Mouse (Mus musculus) midbrain, embryonic 12.5 days (tissue): ENCODE data around the gene Ptprg. TPM values are rescaled to one million over a fixed set of nuclear protein-coding genes. Genes with fewer than 3 reads are reported as not detected.

Experiments used
- ATAC-seq: fragments of 200-750 bp; cut with Nextera tagmentation; 2 replicates; pipeline ENCODE4 v1.8.0; 2017; ENCODE audit warnings: low read depth, moderate TSS enrichment, moderate library complexity; ENCODE audit not compliant: low FRiP score
- H3K27ac ChIP-seq: fragments of 300-500 bp; sonication (generic); replicated peaks from 2 replicates; pipeline ENCODE4 v1.5.1; 2016; ENCODE audit warnings: mild to moderate bottlenecking
- H3K27me3 ChIP-seq: fragments of 300-500 bp; sonication (generic); 2 replicates; pipeline ENCODE4 v1.6.1; 2016; ENCODE audit warnings: mild to moderate bottlenecking
- H3K36me3 ChIP-seq: fragments of 300-500 bp; sonication (generic); 2 replicates; pipeline ENCODE4 v1.6.1; 2016
- H3K4me1 ChIP-seq: fragments of 300-500 bp; sonication (generic); 2 replicates; pipeline ENCODE4 v1.6.1; 2016
- H3K4me2 ChIP-seq: fragments of 300-500 bp; sonication (generic); replicated peaks from 2 replicates; pipeline ENCODE4 v1.6.1; 2016; ENCODE audit warnings: mild to moderate bottlenecking, moderate library complexity
- H3K4me3 ChIP-seq: fragments of 300-500 bp; sonication (generic); 2 replicates; pipeline ENCODE4 v1.5.1; 2016; ENCODE audit warnings: mild to moderate bottlenecking
- H3K9ac ChIP-seq: fragments of 300-500 bp; sonication (generic); replicated peaks from 2 replicates; pipeline ENCODE4 v1.6.1; 2016; ENCODE audit warnings: mild to moderate bottlenecking, moderate library complexity
- H3K9me3 ChIP-seq: fragments of 300-500 bp; sonication (generic); 2 replicates; pipeline ENCODE4 v1.6.1; 2016; ENCODE audit warnings: mild to moderate bottlenecking
- WGBS: fragments of 180-500 bp; shearing (Covaris S2); methylation state at CpG from one replicate; pipeline ENCODE4 v1.1.7; 2016; 5-methylcytosine and 5-hydroxymethylcytosine counted together
- polyA plus RNA-seq: library from polyadenylated mRNA; unstranded; fragments of >200 nt; fragmentation: Nextera tagmentation; extraction: Ambion mirVana; gene quantifications from 2 replicates; pipeline ENCODE4 v1.2.1, GENCODE M21; 2016

Ptprg gene
- polyA plus RNA-seq, 1 experiment from 2014 or later: 47.4 TPM

GRCm38 (mm10) chr14:11934556-11934955 lies 381.2 kb downstream of the Ptprg start:
- Histone ChIP-seq H3K4me1 (no peaks in the 10 kb centered on the region), H3K27ac (no peak overlapping the region), H3K4me2 (no peak overlapping the region), H3K4me3 (no peak overlapping the region), H3K27me3 (peaks cover 6% of the 10 kb centered on the region; the same call in 1 of the 2 replicates), H3K36me3 (no peaks in the 10 kb centered on the region), H3K9ac (no peak overlapping the region), H3K9me3 (0 out of 2 replicates have a peak, but pooled peaks cover 3% of the 10 kb centered on the region)
- 82% methylated on average over 2 of the region's 2 CpGs for WGBS
- ATAC-seq: no peak

- 31% methylated on average over 1 of the region's 1 CpGs for WGBS
- no peak overlapping the region for H3K4me2 ChIP-seq
- no peak for ATAC-seq
- no peak overlapping the region for H3K27ac ChIP-seq
- no peaks in the 10 kb centered on the region for H3K4me1 ChIP-seq
- no peaks in the 10 kb centered on the region for H3K36me3 ChIP-seq
- H3K4me3 ChIP-seq: no peak overlapping the region
- H3K9me3 ChIP-seq: 0 out of 2 replicates have a peak, but pooled peaks cover 3% of the 10 kb centered on the region
- no peak overlapping the region for H3K9ac ChIP-seq
- H3K27me3 ChIP-seq: peaks cover 6% of the 10 kb centered on the region; the same call in 1 of the 2 replicates
Observed at GRCm38 (mm10) chr14:11935281-11935680, 381.9 kb downstream of the Ptprg start.

- peaks cover 4% of the 10 kb centered on the region; the same call in 1 of the 2 replicates for H3K27me3 ChIP-seq
- WGBS: 77% methylated on average over 7 of the region's 7 CpGs
- no peaks in the 10 kb centered on the region for H3K36me3 ChIP-seq
- H3K9me3 ChIP-seq: 0 out of 2 replicates have a peak, but pooled peaks cover 3% of the 10 kb centered on the region
- no peak for ATAC-seq
- H3K9ac ChIP-seq: no peak overlapping the region
- no peak overlapping the region for H3K4me2 ChIP-seq
- H3K4me1 ChIP-seq: no peaks in the 10 kb centered on the region
- no peak overlapping the region for H3K27ac ChIP-seq
- no peak overlapping the region for H3K4me3 ChIP-seq
Observed at GRCm38 (mm10) chr14:11935698-11936097, 382.4 kb downstream of the Ptprg start.

- Histone ChIP-seq H3K9ac (no peak overlapping the region), H3K9me3 (no peaks in the 10 kb centered on the region), H3K36me3 (no peaks in the 10 kb centered on the region), H3K4me2 (no peak overlapping the region), H3K4me3 (no peak overlapping the region), H3K27me3 (no peaks in the 10 kb centered on the region), H3K27ac (no peak overlapping the region), H3K4me1 (no peaks in the 10 kb centered on the region)
- no peak for ATAC-seq
- WGBS: 83% methylated on average over 4 of the region's 4 CpGs
Observed at GRCm38 (mm10) chr14:11938912-11939311, 385.6 kb downstream of the Ptprg start.

- H3K9me3 ChIP-seq: no peaks in the 10 kb centered on the region
- no peak overlapping the region for H3K27ac ChIP-seq
- no peak overlapping the region for H3K4me2 ChIP-seq
- H3K36me3 ChIP-seq: no peaks in the 10 kb centered on the region
- H3K9ac ChIP-seq: no peak overlapping the region
- no peak overlapping the region for H3K4me3 ChIP-seq
- 72% methylated on average over 5 of the region's 5 CpGs for WGBS
- H3K27me3 ChIP-seq: no peaks in the 10 kb centered on the region
- no peaks in the 10 kb centered on the region for H3K4me1 ChIP-seq
- ATAC-seq: no peak
Observed at GRCm38 (mm10) chr14:11941989-11942514, 388.7 kb downstream of the Ptprg start.

GRCm38 (mm10) chr14:11950379-11950778 lies 397.0 kb downstream of the Ptprg start:
- Histone ChIP-seq H3K4me2 (no peak overlapping the region), H3K4me3 (no peak overlapping the region), H3K36me3 (no peaks in the 10 kb centered on the region), H3K9me3 (no peaks in the 10 kb centered on the region), H3K9ac (no peak overlapping the region), H3K27me3 (no peaks in the 10 kb centered on the region), H3K27ac (no peak overlapping the region), H3K4me1 (no peaks in the 10 kb centered on the region)
- no peak for ATAC-seq
- WGBS: 90% methylated on average over 6 of the region's 6 CpGs

- Histone ChIP-seq H3K4me1 (no peaks in the 10 kb centered on the region), H3K4me3 (no peak overlapping the region), H3K4me2 (no peak overlapping the region), H3K9me3 (no peaks in the 10 kb centered on the region), H3K27me3 (no peaks in the 10 kb centered on the region), H3K9ac (no peak overlapping the region), H3K36me3 (no peaks in the 10 kb centered on the region), H3K27ac (no peak overlapping the region)
- ATAC-seq: no peak
- 76% methylated on average over 6 of the region's 6 CpGs for WGBS
Observed at GRCm38 (mm10) chr14:11955020-11955882, 401.9 kb downstream of the Ptprg start.

GRCm38 (mm10) chr14:11960269-11961121 lies 407.2 kb downstream of the Ptprg start:
- no peaks in the 10 kb centered on the region for H3K27me3 ChIP-seq

GRCm38 (mm10) chr14:11962101-11962500 lies 408.8 kb downstream of the Ptprg start:
- H3K36me3 ChIP-seq: no peaks in the 10 kb centered on the region
- WGBS: 89% methylated on average over 5 of the region's 5 CpGs
- no peak overlapping the region for H3K9ac ChIP-seq
- H3K27ac ChIP-seq: no peak overlapping the region
- no peak overlapping the region for H3K4me2 ChIP-seq
- H3K4me3 ChIP-seq: no peak overlapping the region
- H3K4me1 ChIP-seq: 0 out of 2 replicates have a peak, but pooled peaks cover 7% of the 10 kb centered on the region
- no peaks in the 10 kb centered on the region for H3K27me3 ChIP-seq
- ATAC-seq: no peak
- H3K9me3 ChIP-seq: no peaks in the 10 kb centered on the region

More at GRCm38 (mm10) chr14:11960269-11961121, 407.2 kb downstream of the Ptprg start:
- peak; percentile 66; the same call in 1 of the 2 replicates for ATAC-seq
- Histone ChIP-seq H3K4me2 (no peak overlapping the region), H3K27ac (no peak overlapping the region), H3K4me3 (no peak overlapping the region), H3K36me3 (no peaks in the 10 kb centered on the region), H3K9me3 (no peaks in the 10 kb centered on the region), H3K4me1 (0 out of 2 replicates have a peak, but pooled peaks cover 7% of the 10 kb centered on the region), H3K9ac (no peak overlapping the region)
- WGBS: 65% methylated on average over 15 of the region's 15 CpGs

GRCm38 (mm10) chr14:11962561-11962960 lies 409.2 kb downstream of the Ptprg start:
- H3K27me3 ChIP-seq: no peaks in the 10 kb centered on the region
- H3K9me3 ChIP-seq: no peaks in the 10 kb centered on the region
- 0 out of 2 replicates have a peak, but pooled peaks cover 7% of the 10 kb centered on the region for H3K4me1 ChIP-seq
- 92% methylated on average over 8 of the region's 8 CpGs for WGBS
- no peak overlapping the region for H3K27ac ChIP-seq
- no peak overlapping the region for H3K9ac ChIP-seq
- ATAC-seq: no peak
- no peak overlapping the region for H3K4me2 ChIP-seq
- H3K36me3 ChIP-seq: no peaks in the 10 kb centered on the region
- H3K4me3 ChIP-seq: no peak overlapping the region

- H3K27ac ChIP-seq: no peak overlapping the region
- no peaks in the 10 kb centered on the region for H3K9me3 ChIP-seq
- H3K27me3 ChIP-seq: no peaks in the 10 kb centered on the region
- no peak overlapping the region for H3K4me3 ChIP-seq
- no peak overlapping the region for H3K4me2 ChIP-seq
- H3K36me3 ChIP-seq: no peaks in the 10 kb centered on the region
- no peak overlapping the region for H3K9ac ChIP-seq
- ATAC-seq: no peak
- 0 out of 2 replicates have a peak, but pooled peaks cover 7% of the 10 kb centered on the region for H3K4me1 ChIP-seq
- 93% methylated on average over 10 of the region's 10 CpGs for WGBS
Observed at GRCm38 (mm10) chr14:11963791-11964190, 410.5 kb downstream of the Ptprg start.
